Mouse (Mus musculus) midbrain, embryonic 12.5 days (tissue): ENCODE results near the gene Dhx34. TPM values are rescaled to one million over a fixed set of nuclear protein-coding genes. Genes with fewer than 3 reads are reported as not detected.

Experiments
- ATAC-seq: fragments of 200-750 bp; cut with Nextera tagmentation; 2 replicates; pipeline ENCODE4 v1.8.0; 2017; ENCODE audit warnings: low read depth, moderate TSS enrichment, moderate library complexity; ENCODE audit not compliant: low FRiP score
- H3K27ac ChIP-seq: fragments of 300-500 bp; sonication (generic); replicated peaks from 2 replicates; pipeline ENCODE4 v1.5.1; 2016; ENCODE audit warnings: mild to moderate bottlenecking
- H3K27me3 ChIP-seq: fragments of 300-500 bp; sonication (generic); 2 replicates; pipeline ENCODE4 v1.6.1; 2016; ENCODE audit warnings: mild to moderate bottlenecking
- H3K36me3 ChIP-seq: fragments of 300-500 bp; sonication (generic); 2 replicates; pipeline ENCODE4 v1.6.1; 2016
- H3K4me1 ChIP-seq: fragments of 300-500 bp; sonication (generic); 2 replicates; pipeline ENCODE4 v1.6.1; 2016
- H3K4me2 ChIP-seq: fragments of 300-500 bp; sonication (generic); replicated peaks from 2 replicates; pipeline ENCODE4 v1.6.1; 2016; ENCODE audit warnings: mild to moderate bottlenecking, moderate library complexity
- H3K4me3 ChIP-seq: fragments of 300-500 bp; sonication (generic); 2 replicates; pipeline ENCODE4 v1.5.1; 2016; ENCODE audit warnings: mild to moderate bottlenecking
- H3K9ac ChIP-seq: fragments of 300-500 bp; sonication (generic); replicated peaks from 2 replicates; pipeline ENCODE4 v1.6.1; 2016; ENCODE audit warnings: mild to moderate bottlenecking, moderate library complexity
- H3K9me3 ChIP-seq: fragments of 300-500 bp; sonication (generic); 2 replicates; pipeline ENCODE4 v1.6.1; 2016; ENCODE audit warnings: mild to moderate bottlenecking
- WGBS: fragments of 180-500 bp; shearing (Covaris S2); methylation state at CpG from one replicate; pipeline ENCODE4 v1.1.7; 2016; 5-methylcytosine and 5-hydroxymethylcytosine counted together
- polyA plus RNA-seq: library from polyadenylated mRNA; unstranded; fragments of >200 nt; fragmentation: Nextera tagmentation; extraction: Ambion mirVana; gene quantifications from 2 replicates; pipeline ENCODE4 v1.2.1, GENCODE M21; 2016

Gene Dhx34
- polyA plus RNA-seq, 1 experiment from 2014 or later: 18.9 TPM

- Histone ChIP-seq H3K4me1 (0 out of 2 replicates have a peak, but pooled peaks cover 10% of the 10 kb centered on the region), H3K9me3 (no peaks in the 10 kb centered on the region), H3K4me3 (no peak overlapping the region), H3K27me3 (peaks cover 34% of the 10 kb centered on the region), H3K4me2 (no peak overlapping the region), H3K9ac (0 out of 2 replicates have a peak overlapping the region, but pooled peaks have one; percentile 7), H3K36me3 (0 out of 2 replicates have a peak, but pooled peaks cover 3% of the 10 kb centered on the region), H3K27ac (no peak overlapping the region)
- ATAC-seq: no peak
- WGBS: 78% methylated on average over 9 of the region's 9 CpGs
Measured at GRCm38 (mm10) chr7:16155132-16155872, 66.5 kb downstream of the Dhx34 start.

- Histone ChIP-seq H3K36me3 (0 out of 2 replicates have a peak, but pooled peaks cover 3% of the 10 kb centered on the region), H3K9me3 (no peaks in the 10 kb centered on the region), H3K4me1 (0 out of 2 replicates have a peak, but pooled peaks cover 7% of the 10 kb centered on the region), H3K27me3 (peaks cover 16% of the 10 kb centered on the region), H3K27ac (0 out of 2 replicates have a peak overlapping the region, but pooled peaks have one; percentile 10), H3K4me3 (no peak overlapping the region), H3K4me2 (no peak overlapping the region), H3K9ac (no peak overlapping the region)
- whole genome bisulfite sequencing: 20% methylated on average over 10 of the region's 10 CpGs
- ATAC-seq: peak; percentile 90
Measured at GRCm38 (mm10) chr7:16153522-16153921, 68.3 kb downstream of the Dhx34 start.

- 0 out of 2 replicates have a peak, but pooled peaks cover 3% of the 10 kb centered on the region for H3K27me3 ChIP-seq
- WGBS: 73% methylated on average over 9 of the region's 9 CpGs
- H3K27ac ChIP-seq: no peak overlapping the region
- no peak overlapping the region for H3K4me3 ChIP-seq
- 0 out of 2 replicates have a peak, but pooled peaks cover 4% of the 10 kb centered on the region for H3K36me3 ChIP-seq
- peaks cover 16% of the 10 kb centered on the region; the same call in 1 of the 2 replicates for H3K4me1 ChIP-seq
- no peak overlapping the region for H3K9ac ChIP-seq
- no peak overlapping the region for H3K4me2 ChIP-seq
- no peaks in the 10 kb centered on the region for H3K9me3 ChIP-seq
- no peak for ATAC-seq
Measured at GRCm38 (mm10) chr7:16150191-16151145, 71.4 kb downstream of the Dhx34 start.

- WGBS: 66% methylated on average over 5 of the region's 5 CpGs
- H3K27me3 ChIP-seq: 0 out of 2 replicates have a peak, but pooled peaks cover 3% of the 10 kb centered on the region
- H3K4me1 ChIP-seq: peaks cover 16% of the 10 kb centered on the region; the same call in 1 of the 2 replicates
- H3K27ac ChIP-seq: no peak overlapping the region
- ATAC-seq: no peak
- H3K36me3 ChIP-seq: peaks cover 12% of the 10 kb centered on the region
- no peak overlapping the region for H3K9ac ChIP-seq
- H3K4me2 ChIP-seq: no peak overlapping the region
- H3K4me3 ChIP-seq: no peak overlapping the region
- no peaks in the 10 kb centered on the region for H3K9me3 ChIP-seq
Measured at GRCm38 (mm10) chr7:16149241-16149640, 72.6 kb downstream of the Dhx34 start.

- no peak for ATAC-seq
- WGBS: 19% methylated on average over 15 of the region's 15 CpGs
- H3K27ac ChIP-seq: no peak overlapping the region; the same call in 1 of the 2 replicates
Measured at GRCm38 (mm10) chr7:16147643-16148042, 74.2 kb downstream of the Dhx34 start.

More at GRCm38 (mm10) chr7:16147643-16148042, 74.2 kb downstream of the Dhx34 start:
- Histone ChIP-seq H3K9me3 (no peaks in the 10 kb centered on the region), H3K4me3 (no peak overlapping the region), H3K4me2 (no peak overlapping the region), H3K4me1 (peaks cover 11% of the 10 kb centered on the region; the same call in 1 of the 2 replicates), H3K9ac (no peak overlapping the region), H3K36me3 (peaks cover 14% of the 10 kb centered on the region), H3K27me3 (0 out of 2 replicates have a peak, but pooled peaks cover 3% of the 10 kb centered on the region)

Other genes starting within 250 kb of the Dhx34 start
- 10.0 and 10.3 TPM in 2 replicates for gene Bicra, start 174.1 kb downstream of the Dhx34 start, polyA plus RNA-seq
- gene Zfp541, start 160.2 kb downstream of the Dhx34 start, polyA plus RNA-seq: not detected in 2 replicates
- gene Napa, start 123.6 kb downstream of the Dhx34 start, polyA plus RNA-seq: 167 and 196 TPM in 2 replicates
- gene Kptn, start 102.1 kb downstream of the Dhx34 start, polyA plus RNA-seq: 31.5 and 32.3 TPM in 2 replicates
- gene Slc8a2, start 92.2 kb downstream of the Dhx34 start, polyA plus RNA-seq: 0.48 and 0.55 TPM in 2 replicates
- gene Meis3, start 46.9 kb downstream of the Dhx34 start, polyA plus RNA-seq: 123 and 128 TPM in 2 replicates
- 0.11 TPM in 1 of 2 replicates, not detected in the other for gene C5ar2, start 22.1 kb upstream of the Dhx34 start, polyA plus RNA-seq
- gene C5ar1, start 37.5 kb upstream of the Dhx34 start, polyA plus RNA-seq: 1.3 and 1.5 TPM in 2 replicates
- gene Inafm1, start 51.6 kb upstream of the Dhx34 start, polyA plus RNA-seq: 20.5 and 20.6 TPM in 2 replicates
- gene Ccdc9, start 64.8 kb upstream of the Dhx34 start, polyA plus RNA-seq: 43.2 and 48.8 TPM in 2 replicates
- gene Bbc3, start 86.4 kb upstream of the Dhx34 start, polyA plus RNA-seq: 17.3 and 18.9 TPM in 2 replicates
- gene Sae1, start 165.8 kb upstream of the Dhx34 start, polyA plus RNA-seq: 331 and 332 TPM in 2 replicates
- gene Zc3h4, start 178.9 kb upstream of the Dhx34 start, polyA plus RNA-seq: 27.4 and 31.1 TPM in 2 replicates
- 46.9 and 51.1 TPM in 2 replicates for gene Tmem160, start 230.7 kb upstream of the Dhx34 start, polyA plus RNA-seq